Mouse (Mus musculus) intestine, postnatal 0 days (tissue): Measurements from ENCODE around the gene Taf5. TPM values are rescaled to one million over a fixed set of nuclear protein-coding genes. Genes with fewer than 3 reads are reported as not detected.
A peak's percentile ranks its signal among the peaks of the same experiment; 100 is the strongest.

Experiments used
- ATAC-seq: fragments of 200-750 bp; cut with Nextera tagmentation; 2 replicates; pipeline ENCODE4 v1.8.0; 2017; ENCODE audit warnings: mild to moderate bottlenecking, moderate TSS enrichment, moderate library complexity
- H3K27ac ChIP-seq: fragments of 300-500 bp; sonication (generic); 2 replicates; pipeline ENCODE4 v1.5.1; 2014; ENCODE audit warnings: mild to moderate bottlenecking, low read depth, low read length, moderate library complexity
- H3K27me3 ChIP-seq: fragments of 300-500 bp; sonication (generic); replicated peaks from 2 replicates; pipeline ENCODE4 v1.6.1; 2014; ENCODE audit warnings: low read length, mixed read lengths; ENCODE audit not compliant: control insufficient read depth, insufficient read depth
- H3K36me3 ChIP-seq: fragments of 300-500 bp; sonication (generic); 2 replicates; pipeline ENCODE4 v1.6.1; 2014; ENCODE audit warnings: mild to moderate bottlenecking, moderate library complexity; ENCODE audit not compliant: control insufficient read depth, insufficient read depth
- H3K4me1 ChIP-seq: fragments of 300-500 bp; sonication (generic); replicated peaks from 2 replicates; pipeline ENCODE4 v1.6.1; 2014; ENCODE audit warnings: antibody characterized with exemption, low read length, mixed read lengths; ENCODE audit not compliant: control insufficient read depth, insufficient read depth
- H3K4me2 ChIP-seq: fragments of 300-500 bp; sonication (generic); replicated peaks from 2 replicates; pipeline ENCODE4 v1.6.1; 2014; ENCODE audit warnings: low read depth, mild to moderate bottlenecking, moderate library complexity
- H3K4me3 ChIP-seq: fragments of 300-500 bp; sonication (generic); 2 replicates; pipeline ENCODE4 v1.5.1; 2014; ENCODE audit warnings: low read depth, low read length
- H3K9ac ChIP-seq: fragments of 300-500 bp; sonication (generic); 2 replicates; pipeline ENCODE4 v1.6.1; 2014; ENCODE audit warnings: mild to moderate bottlenecking, low read depth, low read length
- H3K9me3 ChIP-seq: fragments of 300-500 bp; sonication (generic); 2 replicates; pipeline ENCODE4 v1.6.1; 2016; ENCODE audit warnings: mixed run types; ENCODE audit not compliant: control insufficient read depth
- CTCF ChIP-seq: sonication (generic); IDR thresholded peaks from 2 replicates; pipeline ENCODE4 v1.5.1; 2016; ENCODE audit warnings: low read depth, mild to moderate bottlenecking, control low read depth, antibody characterized with exemption, moderate library complexity
- WGBS: fragments of 180-500 bp; shearing (Covaris S2); extraction: QIAGEN DNeasy Blood & Tissue Kit; methylation state at CpG from one replicate; pipeline ENCODE4 v1.1.7; 2014; 5-methylcytosine and 5-hydroxymethylcytosine counted together
- polyA plus RNA-seq: library from polyadenylated mRNA; unstranded; fragments of >200 nt; fragmentation: Nextera tagmentation; extraction: Ambion mirVana; gene quantifications from 2 replicates; pipeline ENCODE4 v1.2.1, GENCODE M21; 2015

Gene Taf5
- polyA plus RNA-seq, 1 experiment from 2014 or later = 3.9 TPM

DNA sequence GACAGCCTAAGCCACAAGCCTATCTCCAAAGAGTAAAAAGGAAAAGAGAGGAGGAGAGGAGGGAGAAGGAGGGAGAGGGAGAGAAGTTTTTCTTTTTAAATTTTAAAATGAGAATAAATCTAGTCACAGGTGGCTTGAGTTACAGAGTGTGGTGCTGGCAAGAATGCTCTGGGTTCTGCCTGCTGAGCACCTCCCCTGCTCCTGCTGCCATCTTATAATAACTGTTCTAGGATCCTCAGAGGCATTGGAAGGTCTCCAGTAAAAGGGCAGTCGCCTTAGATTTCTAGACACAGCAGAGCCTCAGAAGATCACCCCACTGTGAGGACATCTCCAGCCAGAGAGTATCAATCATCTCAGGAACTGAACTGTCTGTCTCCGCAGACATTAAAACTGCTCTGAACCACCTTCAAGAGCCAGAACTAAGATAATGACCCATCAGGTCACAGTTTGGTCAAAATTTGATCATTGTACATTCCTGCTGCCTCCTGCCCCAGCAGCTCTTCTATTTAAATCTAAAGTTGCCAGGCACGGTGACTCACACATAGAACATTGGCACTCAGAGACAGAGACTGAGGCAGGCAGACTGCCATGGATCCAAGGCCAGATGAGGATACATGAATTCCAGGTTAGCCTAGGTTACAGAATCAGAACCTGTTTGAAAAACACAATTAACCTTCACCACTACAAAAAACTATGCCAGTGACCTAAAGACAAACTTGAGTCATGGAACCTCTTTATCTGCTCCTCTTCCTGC, 26.6 kb upstream of the Taf5 start:
- Histone ChIP-seq H3K36me3 (peaks cover 15% of the 10 kb centered on the region), H3K4me3 (no peak overlapping the region), H3K27me3 (no peaks in the 10 kb centered on the region), H3K27ac (no peak overlapping the region), H3K9ac (no peak overlapping the region), H3K9me3 (no peaks in the 10 kb centered on the region), H3K4me1 (no peaks in the 10 kb centered on the region), H3K4me2 (no peak overlapping the region)
- WGBS = 90% methylated on average over 3 of the region's 3 CpGs
- no peak for ATAC-seq
- no peak for TF ChIP-seq CTCF

- whole genome bisulfite sequencing = 87% methylated on average over 3 of the region's 3 CpGs
- no peak for ATAC-seq
- H3K4me2 ChIP-seq = no peak overlapping the region
- H3K4me1 ChIP-seq = no peaks in the 10 kb centered on the region
- no peak overlapping the region for H3K27ac ChIP-seq
- H3K9ac ChIP-seq = no peak overlapping the region
- TF ChIP-seq CTCF = peak; percentile 61
- H3K4me3 ChIP-seq = no peak overlapping the region
- H3K27me3 ChIP-seq = no peaks in the 10 kb centered on the region
- no peaks in the 10 kb centered on the region for H3K9me3 ChIP-seq
- peaks cover 16% of the 10 kb centered on the region for H3K36me3 ChIP-seq
These were observed 23.9 kb upstream of the Taf5 start for GRCm38 (mm10) chr19:47043608-47044007.

GRCm38 (mm10) chr19:47046343-47046742, 21.2 kb upstream of the Taf5 start:
- Histone ChIP-seq H3K27ac (no peak overlapping the region), H3K27me3 (no peaks in the 10 kb centered on the region), H3K9ac (no peak overlapping the region), H3K4me1 (0 out of 2 replicates have a peak, but pooled peaks cover 3% of the 10 kb centered on the region), H3K4me2 (no peak overlapping the region), H3K4me3 (no peak overlapping the region), H3K9me3 (no peaks in the 10 kb centered on the region), H3K36me3 (peaks cover 11% of the 10 kb centered on the region)
- no peak for ATAC-seq
- WGBS = 87% methylated on average over 1 of the region's 1 CpGs
- peak; percentile 59 for TF ChIP-seq CTCF

DNA sequence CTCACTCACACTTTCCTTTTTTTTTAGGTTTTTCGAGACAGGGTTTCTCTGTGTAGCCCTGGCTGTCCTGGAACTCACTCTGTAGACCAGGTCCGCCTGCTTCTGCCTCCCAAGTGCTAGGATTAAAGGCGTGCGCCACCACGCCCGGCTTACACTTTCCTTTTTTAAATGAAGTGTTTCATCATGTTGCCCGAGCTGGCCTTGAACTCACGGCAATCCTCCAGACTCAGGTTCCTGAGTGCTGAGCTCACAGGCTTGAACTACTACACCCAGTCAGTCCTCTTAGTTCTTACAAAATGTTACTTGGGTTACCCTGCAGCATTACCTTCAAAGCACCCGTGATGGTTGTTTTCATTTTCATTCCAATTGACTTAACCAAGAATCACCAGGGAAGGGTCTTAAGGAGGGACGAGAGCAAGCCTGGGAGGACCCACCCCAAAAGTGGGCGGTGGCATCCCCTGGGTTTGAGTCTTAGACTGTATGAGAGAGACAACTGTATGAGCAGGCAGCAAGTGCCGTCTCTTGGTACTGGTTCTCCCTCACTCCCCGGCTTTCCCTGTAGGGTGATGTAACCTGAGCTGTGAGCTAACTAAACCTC, 20.2 kb upstream of the Taf5 start:
- Histone ChIP-seq H3K9me3 (no peaks in the 10 kb centered on the region), H3K4me1 (0 out of 2 replicates have a peak, but pooled peaks cover 3% of the 10 kb centered on the region), H3K4me3 (no peak overlapping the region), H3K9ac (no peak overlapping the region), H3K36me3 (peaks cover 11% of the 10 kb centered on the region), H3K27me3 (no peaks in the 10 kb centered on the region), H3K4me2 (no peak overlapping the region), H3K27ac (no peak overlapping the region)
- ATAC-seq = no peak
- WGBS = 80% methylated on average over 13 of the region's 13 CpGs
- no peak for TF ChIP-seq CTCF

GRCm38 (mm10) chr19:47049061-47049460, 18.5 kb upstream of the Taf5 start:
- Histone ChIP-seq H3K27ac (no peak overlapping the region), H3K4me1 (0 out of 2 replicates have a peak, but pooled peaks cover 3% of the 10 kb centered on the region), H3K4me2 (no peak overlapping the region), H3K36me3 (peaks cover 11% of the 10 kb centered on the region), H3K9ac (no peak overlapping the region), H3K9me3 (no peaks in the 10 kb centered on the region), H3K27me3 (no peaks in the 10 kb centered on the region), H3K4me3 (no peak overlapping the region)
- ATAC-seq = no peak
- 65% methylated on average over 4 of the region's 4 CpGs for WGBS
- TF ChIP-seq CTCF = no peak

DNA sequence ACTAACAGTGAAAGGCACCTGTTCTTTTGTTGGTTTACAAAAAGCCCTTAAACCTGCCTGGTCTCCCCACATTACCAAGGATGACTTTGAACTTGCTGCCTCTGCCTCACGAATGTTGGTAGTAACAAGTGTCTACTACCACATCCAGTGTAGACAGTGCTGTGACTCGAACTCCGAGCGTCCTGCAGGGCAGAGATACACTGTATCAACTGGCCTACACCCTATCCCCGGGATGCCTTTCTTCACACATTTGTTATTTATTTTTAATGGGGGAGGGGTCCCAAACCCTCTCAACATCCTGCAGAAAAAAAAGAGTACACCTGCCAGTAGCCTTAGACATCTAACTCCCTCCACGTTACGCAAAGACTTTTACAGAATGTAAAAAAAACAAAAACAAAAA, 17.7 kb upstream of the Taf5 start:
- ATAC-seq = no peak

More for the DNA sequence above, 17.7 kb upstream of the Taf5 start:
- H3K9ac ChIP-seq = peak overlapping the region; percentile 70; the same call in 1 of the 2 replicates
- no peaks in the 10 kb centered on the region for H3K9me3 ChIP-seq
- H3K4me1 ChIP-seq = 0 out of 2 replicates have a peak, but pooled peaks cover 3% of the 10 kb centered on the region
- peak overlapping the region; percentile 91 for H3K4me3 ChIP-seq
- no peak for TF ChIP-seq CTCF
- H3K27me3 ChIP-seq = no peaks in the 10 kb centered on the region
- H3K36me3 ChIP-seq = peaks cover 7% of the 10 kb centered on the region
- peak overlapping the region; percentile 94 for H3K4me2 ChIP-seq
- peak overlapping the region; percentile 82; the same call in 1 of the 2 replicates for H3K27ac ChIP-seq
- 6% methylated on average over 7 of the region's 7 CpGs for WGBS
